Mouse (Mus musculus) kidney, adult 2 months (tissue): ENCODE results near the gene Rpl9-ps6.

Experiments used
- CTCF ChIP-seq: fragments of 200-500 bp; conservative IDR thresholded peaks from 2 replicates; pipeline ENCODE4 v1.5.1; 2011; ENCODE audit warnings: low read depth, mild to moderate bottlenecking, control low read depth, low read length, moderate library complexity, mixed read lengths; ENCODE audit not compliant: insufficient read depth, insufficient read length
- POLR2A ChIP-seq: fragments of 200-500 bp; IDR thresholded peaks from one replicate; pipeline ENCODE4 v1.6.1; 2011; ENCODE audit warnings: low read depth, low read length, control low read depth

DNA sequence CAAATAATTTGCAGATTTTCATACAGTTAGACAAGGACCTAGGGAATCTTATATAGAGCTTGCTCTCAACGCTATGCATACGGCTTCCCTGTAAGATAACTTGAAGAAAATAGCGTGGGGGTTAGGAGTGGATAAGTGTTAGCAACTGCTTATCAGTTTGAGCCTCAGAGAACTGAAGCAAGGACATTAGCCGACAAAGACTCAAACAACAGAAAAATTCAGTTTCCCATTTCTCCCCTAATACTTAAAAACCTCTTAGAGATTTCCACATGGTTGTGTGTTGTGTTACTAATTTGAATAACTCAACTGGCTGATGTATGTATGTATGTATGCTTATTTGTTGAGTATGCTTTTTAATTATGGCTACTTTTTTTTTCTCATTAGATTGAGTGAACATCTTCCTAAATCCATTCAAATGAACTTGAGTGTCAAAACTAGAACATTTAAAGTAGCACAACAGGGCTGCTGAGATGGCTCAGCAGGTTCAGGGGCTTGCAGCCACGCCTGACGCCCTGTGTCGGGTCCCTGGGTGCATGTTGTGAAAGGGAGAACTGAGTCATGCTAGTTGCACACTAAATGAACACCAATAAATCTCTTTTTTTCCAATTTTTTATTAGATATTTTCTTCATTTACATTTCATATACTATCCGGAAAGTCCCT is 21.3 kb upstream of the Rpl9-ps6 start:
- TF ChIP-seq POLR2A, result no peak
- no peak for TF ChIP-seq CTCF
